Mouse (Mus musculus) heart, embryonic 16.5 days (tissue): ENCODE results near the gene Pak3. TPM values are rescaled to one million over a fixed set of nuclear protein-coding genes. Genes with fewer than 3 reads are reported as not detected.

Experiments
- ATAC-seq: fragments of 200-750 bp; cut with Nextera tagmentation; replicated peaks from 2 replicates; pipeline ENCODE4 v1.8.0; 2017; ENCODE audit warnings: moderate number of reproducible peaks; ENCODE audit not compliant: insufficient read depth, low FRiP score; ENCODE audit errors: extremely low read depth
- H3K27ac ChIP-seq: fragments of 300-500 bp; sonication (generic); 2 replicates; pipeline ENCODE4 v1.5.1; 2014; ENCODE audit warnings: mild to moderate bottlenecking, low read length, control low read depth, moderate library complexity
- H3K27me3 ChIP-seq: fragments of 300-500 bp; sonication (generic); 2 replicates; pipeline ENCODE4 v1.6.1; 2014; ENCODE audit warnings: low read length, mixed read lengths; ENCODE audit not compliant: control insufficient read depth, insufficient read depth
- H3K36me3 ChIP-seq: fragments of 300-500 bp; sonication (generic); 2 replicates; pipeline ENCODE4 v1.6.1; 2014; ENCODE audit not compliant: control insufficient read depth, insufficient read depth
- H3K4me1 ChIP-seq: fragments of 300-500 bp; sonication (generic); 2 replicates; pipeline ENCODE4 v1.6.1; 2014; ENCODE audit warnings: low read length, mixed read lengths; ENCODE audit not compliant: control insufficient read depth, insufficient read depth
- H3K4me2 ChIP-seq: fragments of 300-500 bp; sonication (generic); 2 replicates; pipeline ENCODE4 v1.6.1; 2014; ENCODE audit warnings: low read depth, mild to moderate bottlenecking, control low read depth, low read length
- H3K4me3 ChIP-seq: fragments of 300-500 bp; sonication (generic); 2 replicates; pipeline ENCODE4 v1.5.1; 2014; ENCODE audit warnings: mild to moderate bottlenecking, control low read depth, low read length
- H3K9ac ChIP-seq: fragments of 300-500 bp; sonication (generic); 2 replicates; pipeline ENCODE4 v1.6.1; 2014; ENCODE audit warnings: low read length, control low read depth
- H3K9me3 ChIP-seq: fragments of 300-500 bp; sonication (generic); replicated peaks from 2 replicates; pipeline ENCODE4 v1.6.1; 2016; ENCODE audit warnings: low read length; ENCODE audit not compliant: control insufficient read depth
- WGBS: fragments of 180-500 bp; shearing (Covaris S2); extraction: QIAGEN DNeasy Blood & Tissue Kit; methylation state at CpG from one replicate; pipeline ENCODE4 v1.1.7; 2014; 5-methylcytosine and 5-hydroxymethylcytosine counted together
- polyA plus RNA-seq: library from polyadenylated mRNA; unstranded; fragments of >200 nt; fragmentation: Nextera tagmentation; extraction: Ambion mirVana; gene quantifications from 2 replicates; pipeline ENCODE4 v1.2.1, GENCODE M21; 2015

Pak3 gene
- polyA plus RNA-seq, 1 experiment from 2014 or later, result 7.9 TPM

DNA sequence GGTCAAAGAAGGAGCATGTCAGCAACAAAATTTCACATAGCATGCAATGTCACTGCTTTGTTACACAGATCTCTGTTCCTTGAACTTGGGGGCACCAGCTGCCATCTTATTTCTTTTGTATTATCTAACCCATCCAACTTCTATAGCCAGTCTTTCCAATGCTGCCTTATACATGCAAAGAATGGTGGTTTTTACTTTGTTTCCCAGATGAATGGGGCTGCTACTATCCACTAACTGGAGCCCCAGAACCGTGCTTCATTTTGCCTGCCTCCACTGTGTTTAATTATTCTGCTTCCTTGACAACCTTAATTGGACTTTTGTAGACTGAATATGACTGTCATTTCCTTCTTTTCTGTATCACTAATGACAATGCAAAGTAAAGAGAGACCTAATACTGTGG is 126.4 kb downstream of the Pak3 start:
- H3K27ac ChIP-seq, result no peak overlapping the region
- no peaks in the 10 kb centered on the region; the same call in 1 of the 2 replicates for H3K27me3 ChIP-seq
- H3K4me3 ChIP-seq, result no peak overlapping the region
- H3K4me2 ChIP-seq, result no peak overlapping the region
- no peaks in the 10 kb centered on the region for H3K4me1 ChIP-seq
- no peaks in the 10 kb centered on the region for H3K36me3 ChIP-seq
- H3K9ac ChIP-seq, result no peak overlapping the region
- no peak for ATAC-seq
- no peaks in the 10 kb centered on the region for H3K9me3 ChIP-seq
- WGBS, result 55% methylated on average over 1 of the region's 1 CpGs

DNA sequence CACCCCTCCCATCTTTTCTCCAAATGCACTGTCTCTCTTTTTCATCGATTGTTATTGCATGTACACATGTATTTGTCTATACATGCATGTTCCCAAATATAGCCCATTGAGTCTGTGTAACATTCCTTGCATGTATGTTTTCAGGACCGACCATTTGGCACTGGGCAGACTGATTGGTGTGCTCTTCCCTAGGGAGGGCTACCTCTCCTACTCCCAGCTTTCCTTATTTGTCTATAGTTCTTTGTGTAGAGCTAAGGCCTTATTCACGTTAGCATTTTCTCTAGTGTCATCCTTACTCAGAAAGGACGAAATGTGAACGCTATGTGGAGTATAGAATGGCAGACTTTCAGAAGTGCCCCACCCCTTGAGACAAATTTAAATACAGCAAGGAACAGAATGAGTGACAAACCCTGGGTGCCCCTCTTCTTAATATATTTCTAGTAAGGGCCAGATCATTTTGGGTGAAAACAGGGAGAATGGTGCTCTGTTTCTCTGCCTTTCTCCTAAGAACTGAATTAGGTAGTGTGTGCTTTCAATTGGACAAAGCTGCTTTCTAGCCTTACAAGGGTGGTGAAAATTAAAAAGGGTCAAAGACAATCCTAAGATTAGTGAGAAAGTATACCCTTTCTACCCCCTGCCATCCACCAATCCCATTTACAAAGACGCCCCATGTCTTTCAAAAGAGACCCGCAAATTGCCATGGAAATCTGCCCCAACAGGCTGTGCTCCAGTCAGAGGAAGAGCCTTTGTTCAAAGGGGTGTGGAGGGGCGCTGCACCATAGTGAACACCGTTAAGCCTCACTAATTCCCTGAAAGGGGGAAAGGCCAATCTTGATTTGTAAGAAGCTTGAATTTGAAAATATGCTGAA is 136.2 kb downstream of the Pak3 start:
- no peak overlapping the region for H3K4me3 ChIP-seq
- H3K9me3 ChIP-seq, result no peaks in the 10 kb centered on the region
- H3K27me3 ChIP-seq, result no peaks in the 10 kb centered on the region; the same call in 1 of the 2 replicates
- no peaks in the 10 kb centered on the region for H3K36me3 ChIP-seq
- no peak overlapping the region for H3K9ac ChIP-seq
- no peaks in the 10 kb centered on the region for H3K4me1 ChIP-seq
- no peak for ATAC-seq
- no peak overlapping the region for H3K4me2 ChIP-seq
- no peak overlapping the region for H3K27ac ChIP-seq
- WGBS, result 40% methylated on average over 9 of the region's 9 CpGs

DNA sequence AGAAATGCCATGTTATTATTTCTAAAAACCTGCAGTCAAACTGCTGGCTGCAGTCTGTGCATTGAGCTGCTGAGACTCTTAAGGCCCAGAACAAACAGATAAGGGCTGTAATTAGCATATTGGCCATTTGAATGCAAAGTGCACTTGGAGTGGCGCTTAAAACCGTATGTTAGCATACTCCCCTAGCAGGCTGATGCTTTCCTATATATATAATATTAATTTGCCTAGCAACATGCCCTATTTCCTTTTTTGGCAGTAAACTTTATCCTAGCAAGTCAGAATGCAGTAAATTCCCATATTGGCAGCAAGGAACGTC is 136.7 kb downstream of the Pak3 start:
- H3K4me3 ChIP-seq, result no peak overlapping the region
- WGBS, result 27% methylated on average over 3 of the region's 3 CpGs
- H3K4me2 ChIP-seq, result no peak overlapping the region
- H3K27me3 ChIP-seq, result no peaks in the 10 kb centered on the region; the same call in 1 of the 2 replicates
- no peak overlapping the region for H3K27ac ChIP-seq
- no peaks in the 10 kb centered on the region for H3K4me1 ChIP-seq
- no peak overlapping the region for H3K9ac ChIP-seq
- ATAC-seq, result no peak
- H3K9me3 ChIP-seq, result no peaks in the 10 kb centered on the region; the same call in 1 of the 2 replicates
- H3K36me3 ChIP-seq, result no peaks in the 10 kb centered on the region

DNA sequence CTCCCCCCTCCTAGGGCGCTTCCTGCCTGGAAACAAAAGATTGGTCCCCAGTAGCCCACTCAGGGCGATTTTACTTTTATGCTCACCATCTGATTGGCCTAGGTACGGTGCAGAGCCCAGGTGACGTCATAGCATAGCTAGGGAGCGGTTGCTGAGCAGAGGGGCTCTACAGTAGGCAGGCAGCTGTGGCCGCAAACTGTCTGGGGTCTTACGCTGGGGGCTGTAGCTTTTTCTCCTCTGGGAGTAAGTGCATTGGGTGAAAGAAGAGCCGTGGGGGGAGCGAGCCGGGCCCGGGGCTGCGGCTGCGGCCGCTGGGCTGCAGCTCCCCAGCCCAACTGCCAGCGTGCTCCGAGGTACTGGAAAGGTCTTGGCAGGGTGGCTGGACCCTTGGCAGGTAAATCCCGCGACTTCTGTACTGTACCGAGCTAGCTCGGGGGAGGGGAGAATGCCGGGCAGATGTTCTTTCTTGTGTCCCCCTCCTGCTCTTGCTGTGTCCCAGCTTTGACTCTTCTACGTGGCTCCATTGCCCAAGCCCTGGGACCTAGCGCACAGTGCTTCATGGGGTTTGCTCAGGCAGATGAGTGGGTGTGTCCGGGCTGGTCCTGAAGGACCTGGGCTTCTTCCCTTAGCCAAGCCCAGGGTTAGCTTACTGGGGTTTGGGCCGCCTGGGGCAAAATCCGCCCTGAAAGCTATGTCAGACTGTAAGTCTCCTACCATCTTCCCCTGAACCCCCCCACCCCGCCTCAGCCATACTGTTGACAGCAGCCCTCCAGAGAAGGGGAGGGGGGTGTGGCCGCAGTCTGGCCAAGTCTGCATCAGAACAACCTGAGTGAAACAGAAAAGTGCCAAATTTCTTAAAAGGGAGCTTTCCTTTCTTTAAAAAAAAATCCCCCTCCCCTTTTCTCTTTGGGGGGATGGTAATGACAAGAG is 146.1 kb downstream of the Pak3 start:
- no peaks in the 10 kb centered on the region; the same call in 1 of the 2 replicates for H3K9me3 ChIP-seq
- no peaks in the 10 kb centered on the region for H3K27me3 ChIP-seq
- no peak overlapping the region for H3K27ac ChIP-seq
- no peaks in the 10 kb centered on the region for H3K36me3 ChIP-seq
- WGBS, result 18% methylated on average over 23 of the region's 28 CpGs
- peak overlapping the region; percentile 57 for H3K9ac ChIP-seq
- H3K4me1 ChIP-seq, result no peaks in the 10 kb centered on the region
- H3K4me2 ChIP-seq, result peak overlapping the region; percentile 72
- peak overlapping the region; percentile 55 for H3K4me3 ChIP-seq
- peak; percentile 88 for ATAC-seq

DNA sequence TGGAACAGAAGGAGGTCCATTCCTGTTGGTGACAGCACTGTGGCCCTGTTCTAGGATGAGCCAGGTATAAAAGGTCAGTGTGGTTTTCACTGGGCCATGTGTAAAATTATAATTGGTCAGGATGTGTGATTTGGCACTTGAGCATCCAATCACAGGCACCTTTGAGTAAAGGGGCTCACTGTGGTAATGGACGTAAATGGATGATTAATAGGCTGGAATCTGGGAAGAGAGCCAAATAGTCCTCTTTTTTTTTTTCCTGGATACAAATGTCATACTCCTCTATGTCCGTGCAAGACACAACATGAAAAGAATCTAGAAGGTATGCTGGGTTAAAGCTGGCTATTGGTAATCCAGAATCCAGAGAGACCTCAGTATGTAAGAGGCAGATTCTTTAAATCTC is 147.4 kb downstream of the Pak3 start:
- H3K4me1 ChIP-seq, result no peaks in the 10 kb centered on the region
- H3K4me3 ChIP-seq, result no peak overlapping the region
- H3K27ac ChIP-seq, result no peak overlapping the region
- H3K4me2 ChIP-seq, result no peak overlapping the region
- no peaks in the 10 kb centered on the region for H3K27me3 ChIP-seq
- WGBS, result 17% methylated on average over 2 of the region's 2 CpGs
- no peaks in the 10 kb centered on the region for H3K36me3 ChIP-seq
- no peak overlapping the region for H3K9ac ChIP-seq
- no peak for ATAC-seq
- H3K9me3 ChIP-seq, result no peaks in the 10 kb centered on the region

DNA sequence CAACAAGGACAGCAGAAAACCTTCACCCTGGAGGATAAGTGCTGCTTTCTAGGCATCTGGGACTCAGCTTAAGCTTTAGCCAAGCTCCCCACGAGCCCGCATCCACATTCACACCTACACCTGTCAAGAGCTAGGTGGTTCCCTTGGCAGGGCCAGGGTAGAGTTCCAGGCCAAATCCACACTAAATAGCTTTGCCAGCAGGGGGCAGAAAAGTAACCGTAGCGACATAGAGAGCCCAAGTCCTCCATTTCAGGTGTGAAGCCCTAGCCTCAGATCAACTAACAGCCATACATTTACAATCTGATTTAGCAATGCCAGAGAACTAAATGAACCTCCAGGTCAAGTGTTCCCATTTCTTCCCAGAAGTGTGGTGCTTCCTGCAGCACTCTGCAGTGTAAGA is 148.6 kb downstream of the Pak3 start:
- Histone ChIP-seq H3K9me3 (no peaks in the 10 kb centered on the region), H3K27me3 (no peaks in the 10 kb centered on the region), H3K4me2 (no peak overlapping the region), H3K4me3 (no peak overlapping the region), H3K36me3 (no peaks in the 10 kb centered on the region), H3K9ac (no peak overlapping the region), H3K27ac (no peak overlapping the region), H3K4me1 (no peaks in the 10 kb centered on the region)
- no peak for ATAC-seq
- 19% methylated on average over 4 of the region's 4 CpGs for WGBS

DNA sequence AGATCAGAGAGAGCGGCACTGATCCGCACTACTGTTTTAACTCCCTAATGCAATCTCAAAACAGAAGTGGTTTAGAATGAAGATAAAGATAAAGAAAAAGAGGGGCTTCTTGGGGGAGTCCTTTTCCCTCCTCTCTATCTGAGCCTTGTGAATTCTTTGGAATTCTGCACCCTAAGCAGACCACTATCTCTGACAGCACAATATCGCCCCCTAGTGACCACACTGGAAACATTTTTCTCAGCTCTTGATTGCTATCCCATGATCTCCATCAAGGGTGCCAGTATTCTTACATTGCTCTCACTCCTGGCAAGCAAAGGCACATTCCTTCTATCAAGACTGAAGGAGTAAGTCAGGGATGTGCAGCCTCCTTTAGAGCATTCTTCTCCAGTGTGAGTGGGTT is 149.9 kb downstream of the Pak3 start:
- 44% methylated on average over 3 of the region's 3 CpGs for WGBS
- Histone ChIP-seq H3K4me3 (no peak overlapping the region), H3K4me2 (no peak overlapping the region), H3K36me3 (no peaks in the 10 kb centered on the region), H3K9ac (no peak overlapping the region), H3K9me3 (no peaks in the 10 kb centered on the region), H3K4me1 (no peaks in the 10 kb centered on the region), H3K27me3 (no peaks in the 10 kb centered on the region), H3K27ac (no peak overlapping the region)
- no peak for ATAC-seq

DNA sequence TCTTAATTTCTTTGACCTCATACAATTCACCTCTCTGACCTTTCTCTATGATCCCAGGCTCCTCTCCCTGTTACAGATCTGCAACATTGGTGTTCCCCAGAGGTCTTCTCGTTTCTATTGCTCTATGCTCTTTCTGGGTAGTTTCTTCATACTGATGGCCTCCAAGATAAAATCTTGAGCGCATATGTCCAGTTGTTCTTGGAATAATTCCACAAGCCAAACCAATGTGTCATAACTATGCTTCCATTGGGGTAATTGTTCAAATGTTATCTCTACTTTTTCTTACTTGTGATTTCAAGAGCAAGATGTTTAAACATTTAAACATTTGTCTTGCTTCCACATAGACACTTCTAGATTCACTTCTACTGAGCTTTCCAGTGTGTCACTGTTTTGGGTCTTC is 160.2 kb downstream of the Pak3 start:
- no peaks in the 10 kb centered on the region for H3K9me3 ChIP-seq
- H3K36me3 ChIP-seq, result no peaks in the 10 kb centered on the region
- no peak overlapping the region for H3K4me3 ChIP-seq
- H3K9ac ChIP-seq, result no peak overlapping the region
- ATAC-seq, result no peak
- 66% methylated on average over 2 of the region's 2 CpGs for WGBS
- H3K4me2 ChIP-seq, result no peak overlapping the region
- H3K27ac ChIP-seq, result no peak overlapping the region
- no peaks in the 10 kb centered on the region for H3K27me3 ChIP-seq
- no peaks in the 10 kb centered on the region for H3K4me1 ChIP-seq

DNA sequence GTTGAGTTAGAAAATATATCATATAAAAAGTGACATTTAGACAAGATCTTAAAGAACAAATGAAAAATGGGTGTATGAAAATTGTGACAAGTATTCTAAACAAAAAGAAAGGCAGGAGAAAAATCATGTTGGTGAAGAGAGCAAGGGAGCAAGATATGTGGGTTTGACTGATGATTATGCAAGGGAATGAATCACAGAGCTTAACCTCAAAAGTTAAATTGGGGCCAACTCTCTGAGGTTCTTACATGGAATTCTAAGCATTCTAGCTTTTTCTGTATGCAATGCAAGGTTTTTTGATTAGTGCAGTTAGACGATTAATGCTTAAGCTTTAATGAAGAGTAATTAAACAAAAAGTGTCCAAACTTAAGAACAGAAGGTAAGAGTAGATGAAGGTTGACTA is 203.9 kb downstream of the Pak3 start:
- ATAC-seq, result no peak
- Histone ChIP-seq H3K27me3 (no peaks in the 10 kb centered on the region), H3K4me1 (no peaks in the 10 kb centered on the region), H3K9me3 (no peaks in the 10 kb centered on the region), H3K4me3 (no peak overlapping the region), H3K4me2 (no peak overlapping the region), H3K27ac (no peak overlapping the region), H3K36me3 (no peaks in the 10 kb centered on the region), H3K9ac (no peak overlapping the region)
- 75% methylated on average over 1 of the region's 1 CpGs for WGBS
